Mouse (Mus musculus) naive thymus-derived CD4-positive, alpha-beta T cell, adult 2 months (primary cell): ENCODE results near the gene Acot6.

Experiments
- DNase-seq: peaks from one replicate; pipeline ENCODE4 v3.0.0-alpha.2; 2011; ENCODE audit warnings: low read depth

Acot6 gene

GRCm38 (mm10) chr12:84152352-84153190 lies 52.1 kb downstream of the Acot6 start:
- no peak for DNase-seq

GRCm38 (mm10) chr12:84153414-84153813 lies 53.0 kb downstream of the Acot6 start:
- no peak for DNase-seq

- no peak for DNase-seq
Observed at GRCm38 (mm10) chr12:84154786-84155522, 54.5 kb downstream of the Acot6 start.

- no peak for DNase-seq
Observed at GRCm38 (mm10) chr12:84155523-84155871, 55.0 kb downstream of the Acot6 start.

GRCm38 (mm10) chr12:84156210-84156609 lies 55.8 kb downstream of the Acot6 start:
- DNase-seq: no peak

GRCm38 (mm10) chr12:84158156-84158555 lies 57.7 kb downstream of the Acot6 start:
- DNase-seq: no peak

GRCm38 (mm10) chr12:84160491-84160890 lies 60.0 kb downstream of the Acot6 start:
- DNase-seq: no peak
